Mouse (Mus musculus): ENCODE data around the gene Marco. TPM values are rescaled to one million over a fixed set of nuclear protein-coding genes. Genes with fewer than 3 reads are reported as not detected.

The Marco gene
- total RNA-seq (2023) = 1 to 10 TPM; 7.2 to 8.4 TPM

DNA sequence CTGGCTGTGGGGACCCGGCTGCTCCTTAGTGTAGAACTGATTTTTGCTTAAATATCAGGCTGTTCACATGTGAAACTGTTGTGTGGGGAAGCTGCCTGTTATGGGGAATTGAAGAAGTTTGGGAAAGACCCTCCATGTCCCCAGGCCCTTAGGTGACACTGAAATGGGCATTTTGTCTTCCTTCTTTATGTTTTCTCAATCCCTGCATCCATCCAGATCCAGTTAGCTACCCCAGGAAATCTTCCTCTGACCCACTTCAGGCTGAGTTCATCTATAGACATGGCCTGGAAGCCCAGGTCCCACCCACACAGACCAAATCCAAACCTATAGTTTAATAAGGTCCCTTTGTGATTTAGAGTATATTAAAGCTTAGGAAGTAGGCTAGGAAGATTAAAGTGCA, at the start of gene Marco:
Gene Marco, minus strand, starts transcription at position 101 of the 400 bp plus-strand sequence.

Other genes starting within 250 kb of the Marco start
- gene Steap3, start 232.3 kb downstream of the Marco start, total RNA-seq (2023) = 10 to 100 TPM; 12.5 to 13.7 TPM
- not detected for gene C1ql2, start 164.4 kb downstream of the Marco start, total RNA-seq (2023)
- not detected for gene En1, start 97.4 kb upstream of the Marco start, total RNA-seq (2023)